Mouse (Mus musculus): Measurements from ENCODE around the gene Def8.
"Not testable (repeated sequence)": the region's sequence is repeated elsewhere in the genome, so short reads cannot be mapped to it uniquely, and the experiment has no call there.

Gene Def8

GRCm38 (mm10) chr8:123414255-123414654 lies 9.1 kb upstream of the Def8 start:
- DNase-seq (ENCODE audit: low spot score), result no peak

GRCm38 (mm10) chr8:123414997-123415696 lies 8.2 kb upstream of the Def8 start:
- DNase-seq (ENCODE audit: low spot score), result not testable (repeated sequence)

GRCm38 (mm10) chr8:123415967-123416943 lies 7.1 kb upstream of the Def8 start:
- no peak for DNase-seq (ENCODE audit: low spot score)

- DNase-seq (ENCODE audit: low spot score), result no peak
Measured at GRCm38 (mm10) chr8:123416944-123417555, 6.3 kb upstream of the Def8 start.

- no peak for DNase-seq (ENCODE audit: low spot score)
Measured at GRCm38 (mm10) chr8:123419711-123420110, 3.6 kb upstream of the Def8 start.

- no peak for DNase-seq (ENCODE audit: low spot score)
Measured at GRCm38 (mm10) chr8:123420525-123421281, 2.6 kb upstream of the Def8 start.

GRCm38 (mm10) chr8:123421325-123421724 lies 2.0 kb upstream of the Def8 start:
- no peak for DNase-seq (ENCODE audit: low spot score)

- DNase-seq (ENCODE audit: low spot score), result no peak
Measured at GRCm38 (mm10) chr8:123422056-123422780, 1.1 kb upstream of the Def8 start.

- DNase-seq (ENCODE audit: low spot score), result no peak
Measured at GRCm38 (mm10) chr8:123422781-123423159, 557 bp upstream of the Def8 start.

GRCm38 (mm10) chr8:123426511-123427509 lies 3.5 kb downstream of the Def8 start:
- no peak for DNase-seq (ENCODE audit: low spot score)

- no peak for DNase-seq (ENCODE audit: low spot score)
Measured at GRCm38 (mm10) chr8:123427639-123428275, 4.4 kb downstream of the Def8 start.

GRCm38 (mm10) chr8:123428343-123428893 lies 5.1 kb downstream of the Def8 start:
- no peak for DNase-seq (ENCODE audit: low spot score)

GRCm38 (mm10) chr8:123428939-123429721 lies 5.8 kb downstream of the Def8 start:
- no peak for DNase-seq (ENCODE audit: low spot score)

- DNase-seq (ENCODE audit: low spot score), result not testable (repeated sequence)
Measured at GRCm38 (mm10) chr8:123429722-123430013, 6.3 kb downstream of the Def8 start.

GRCm38 (mm10) chr8:123430936-123431335 lies 7.6 kb downstream of the Def8 start:
- DNase-seq (ENCODE audit: low spot score), result not testable (repeated sequence)

GRCm38 (mm10) chr8:123431616-123432365 lies 8.5 kb downstream of the Def8 start:
- no peak for DNase-seq (ENCODE audit: low spot score)

GRCm38 (mm10) chr8:123432381-123432780 lies 9.1 kb downstream of the Def8 start:
- DNase-seq (ENCODE audit: low spot score), result no peak

Data from yolk sac, embryonic 10.5 days (tissue).